ENCODE assay signal across 8 mouse cellular contexts in the genomic region with DNA sequence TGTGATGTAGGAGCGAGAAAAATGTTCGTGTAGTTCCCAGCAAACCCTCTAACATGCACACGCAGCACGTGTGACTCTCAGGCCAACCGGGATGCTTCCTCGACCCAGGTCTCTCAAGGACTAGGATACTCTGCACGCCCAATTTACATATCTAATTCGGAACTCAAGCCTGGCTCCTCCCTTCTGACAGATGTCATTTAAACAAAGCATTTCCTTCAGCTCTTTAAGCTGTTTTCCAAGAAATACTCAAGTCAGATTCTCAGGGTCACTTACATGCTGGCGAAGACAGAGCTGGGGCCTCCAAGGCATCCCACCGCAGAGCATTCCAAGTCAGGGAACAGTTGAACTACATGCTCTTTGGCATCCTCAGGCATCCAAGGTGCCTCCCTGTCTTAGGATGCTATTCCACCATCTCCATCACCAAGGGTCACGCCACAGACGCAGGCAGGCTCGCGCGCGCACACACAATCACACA. TPM values are rescaled to one million over a fixed set of nuclear protein-coding genes. Genes with fewer than 3 reads are reported as not detected.
DNase-seq lines count a peak whose midpoint lies in the region; ATAC-seq lines count a peak whose summit lies in the region.

No protein-coding gene starts in this region.

- peaks cover 15% of the 10 kb centered on the region for H3K27me3 ChIP-seq in erythroblast, embryonic 14.5 days (ENCODE audit: control insufficient read depth)
- H3K27me3 ChIP-seq in hindbrain, embryonic 14.5 days (ENCODE audit: control insufficient read depth, insufficient read depth, low read length) = no peaks in the 10 kb centered on the region

- H3K79me2 ChIP-seq in macrophage (ENCODE audit: inconsistent target) = peaks cover 32% of the 10 kb centered on the region

- H3K4me1 ChIP-seq in erythroblast, embryonic 14.5 days (ENCODE audit: control insufficient read depth) = peaks cover 27% of the 10 kb centered on the region
- H3K4me1 ChIP-seq in hindbrain, embryonic 14.5 days (replicated peaks; ENCODE audit: control insufficient read depth, insufficient read depth, low read length) = peaks cover 15% of the 10 kb centered on the region

- peaks cover 35% of the 10 kb centered on the region for H3K36me3 ChIP-seq in erythroblast, embryonic 14.5 days (ENCODE audit: control insufficient read depth)
- peaks cover 38% of the 10 kb centered on the region for H3K36me3 ChIP-seq in hindbrain, embryonic 14.5 days (replicated peaks; ENCODE audit: control insufficient read depth, insufficient read depth)
- peaks cover 28% of the 10 kb centered on the region; the same call in 1 of the 2 replicates for H3K36me3 ChIP-seq in macrophage (ENCODE audit: inconsistent target)

- peak overlapping the region; percentile 72 for H3K27ac ChIP-seq in hindbrain, embryonic 14.5 days
- peak overlapping the region; percentile 49; the same call in 1 of the 2 replicates for H3K27ac ChIP-seq in macrophage

- 2% methylated on average over 16 of the region's 16 CpGs for WGBS in hindbrain, embryonic 14.5 days
- WGBS in macrophage (ENCODE audit: missing documents) = 5% methylated on average over 16 of the region's 16 CpGs

- H3K9ac ChIP-seq in hindbrain, embryonic 14.5 days = peak overlapping the region; percentile 82

- DNase-seq in CD4-positive helper T cell, adult 2 months (ENCODE audit: low read depth, low spot score) = peak; percentile 54
- peak; percentile 67 for DNase-seq in embryo, embryonic 10 days (ENCODE audit: low spot score)
- no peak for DNase-seq in hindbrain, embryonic 14.5 days (ENCODE audit: low spot score)
- DNase-seq in right cerebral cortex, adult 18-20 months = no peak
- DNase-seq in urinary bladder, postnatal 10 days (ENCODE audit: low spot score) = no peak

- no peak for ATAC-seq in erythroblast, adult 5-6 weeks (replicated peaks; ENCODE audit: low FRiP score, poor library complexity, severe bottlenecking)
- no peak for ATAC-seq in hindbrain, embryonic 14.5 days (ENCODE audit: low FRiP score)

- H3K9me3 ChIP-seq in erythroblast, embryonic 14.5 days (ENCODE audit: control insufficient read depth, low read length) = no peaks in the 10 kb centered on the region
- no peaks in the 10 kb centered on the region for H3K9me3 ChIP-seq in hindbrain, embryonic 14.5 days (ENCODE audit: control insufficient read depth, low read length)

- peak overlapping the region; percentile 96 for H3K4me2 ChIP-seq in hindbrain, embryonic 14.5 days (replicated peaks)

- H3K4me3 ChIP-seq in erythroblast, embryonic 14.5 days (replicated peaks) = peak overlapping the region; percentile 84
- peak overlapping the region; percentile 81 for H3K4me3 ChIP-seq in hindbrain, embryonic 14.5 days (replicated peaks; ENCODE audit: low read length)
- peak overlapping the region; percentile 93 for H3K4me3 ChIP-seq in macrophage (ENCODE audit: inconsistent target)

RNA-seq across cellular contexts. Expression of a gene that starts 1.0 kb away (rescaled TPM):
- polyA plus RNA-seq in erythroblast, embryonic 14.5 days (2012) = 0.37 and 0.53 TPM in 2 replicates
- 2.1 and 4.6 TPM in 2 replicates for total RNA-seq in erythroblast, adult 5-6 weeks (2015; ENCODE audit: low replicate concordance)
- 1.3 and 2.7 TPM in 2 replicates for total RNA-seq in erythroblast, adult 5-6 weeks (2017; ENCODE audit: low replicate concordance)
- 11.9 and 13.6 TPM in 2 replicates for polyA plus RNA-seq in hindbrain, embryonic 14.5 days (2014; fragmentation: Nextera tagmentation; extraction: Ambion mirVana)
- 10 to 100 TPM in 25 of 26 experiments, 1 to 10 TPM in 1; 9.5 to 62.3 (median 34.7) TPM for total RNA-seq in macrophage (2018; cell fraction: chromatin; rRNA removed)
- total RNA-seq in macrophage (2018; cell fraction: cytosol; rRNA removed) = 1 to 10 TPM; 2.0 to 7.8 (median 5.2) TPM
- total RNA-seq in macrophage (2018; cell fraction: nucleus; rRNA removed) = 10 to 100 TPM in 18 of 26 experiments, 1 to 10 TPM in 8; 5.9 to 37.0 (median 17.3) TPM
- 4.3 to 7.9 TPM (median 5.4 TPM) in 3 replicates for polyA plus RNA-seq in macrophage (2018)

RNA-seq across cellular contexts. Expression of a gene that starts 40.7 kb away (rescaled TPM):
- polyA plus RNA-seq in erythroblast, embryonic 14.5 days (2012) = 0.07 and 0.14 TPM in 2 replicates
- 2.7 and 6.0 TPM in 2 replicates for total RNA-seq in erythroblast, adult 5-6 weeks (2015; ENCODE audit: low replicate concordance)
- total RNA-seq in erythroblast, adult 5-6 weeks (2017; ENCODE audit: low replicate concordance) = 3.6 and 14.4 TPM in 2 replicates
- polyA plus RNA-seq in hindbrain, embryonic 14.5 days (2014; fragmentation: Nextera tagmentation; extraction: Ambion mirVana) = 18.1 and 18.7 TPM in 2 replicates
- 100 to 1,000 TPM in 22 of 26 experiments, 10 to 100 TPM in 4; 82.3 to 803 (median 180) TPM for total RNA-seq in macrophage (2018; cell fraction: chromatin; rRNA removed)
- total RNA-seq in macrophage (2018; cell fraction: cytosol; rRNA removed) = 100 to 1,000 TPM in 4 of 26 experiments, 10 to 100 TPM in 22; 32.2 to 107 (median 58.3) TPM
- 100 to 1,000 TPM in 12 of 26 experiments, 10 to 100 TPM in 14; 39.3 to 441 (median 84.8) TPM for total RNA-seq in macrophage (2018; cell fraction: nucleus; rRNA removed)
- 62.6 to 194 TPM (median 68.7 TPM) in 3 replicates for polyA plus RNA-seq in macrophage (2018)

RNA-seq across cellular contexts. Expression of a gene that starts 53.2 kb away (rescaled TPM):
- not detected in 2 replicates for polyA plus RNA-seq in erythroblast, embryonic 14.5 days (2012)
- 1.0 TPM in 1 of 2 replicates, not detected in the other for total RNA-seq in erythroblast, adult 5-6 weeks (2015; ENCODE audit: low replicate concordance)
- not detected in 2 replicates for total RNA-seq in erythroblast, adult 5-6 weeks (2017; ENCODE audit: low replicate concordance)
- 0.17 TPM in 1 of 2 replicates, not detected in the other for polyA plus RNA-seq in hindbrain, embryonic 14.5 days (2014; fragmentation: Nextera tagmentation; extraction: Ambion mirVana)
- 100 to 1,000 TPM in 4 of 26 experiments, 10 to 100 TPM in 20, 1 to 10 TPM in 2; 3.8 to 122 (median 24.0) TPM for total RNA-seq in macrophage (2018; cell fraction: chromatin; rRNA removed)
- total RNA-seq in macrophage (2018; cell fraction: cytosol; rRNA removed) = 1 to 10 TPM in 12 of 26 experiments, under 1 TPM in 14; 0.46 to 4.1 (median 0.82) TPM
- 10 to 100 TPM in 16 of 26 experiments, 1 to 10 TPM in 9, under 1 TPM in 1; 0.83 to 49.9 (median 10.9) TPM for total RNA-seq in macrophage (2018; cell fraction: nucleus; rRNA removed)
- polyA plus RNA-seq in macrophage (2018) = 0.68 to 2.2 TPM (median 0.90 TPM) in 3 replicates

Comparison
In these comparisons a context has a peak if more than half of its experiments do, and no peak if none do; other contexts are left out.
1. DNase-seq: peak in CD4-positive helper T cell, adult 2 months (single experiment) and embryo, embryonic 10 days (single experiment); none in hindbrain, embryonic 14.5 days (single experiment), right cerebral cortex, adult 18-20 months (single experiment) and urinary bladder, postnatal 10 days (single experiment).
2. RNA of a gene that starts 40.7 kb away (polyA plus RNA-seq): 62.6 to 194 TPM in macrophage and 18.1 to 18.7 TPM in hindbrain, embryonic 14.5 days; 0.07 to 0.14 TPM in erythroblast, embryonic 14.5 days; every median in the first group is over 10 times any median in the second.
3. Peak in every context shown above with its lines, with median percentiles within 50 percentile points of each other: H3K4me3 ChIP-seq.